Mouse (Mus musculus) thymus, postnatal 4 days (tissue): ENCODE data around the gene Slc4a2.

Experiments used
- DNase-seq: peaks from one replicate; pipeline ENCODE4 v3.0.0; 2021

Slc4a2 gene

GRCm38 (mm10) chr5:24426556-24427284 lies 3.1 kb downstream of the Slc4a2 start:
- no peak for DNase-seq

- no peak for DNase-seq
Observed at GRCm38 (mm10) chr5:24427285-24427633, 3.6 kb downstream of the Slc4a2 start.

- DNase-seq = no peak
Observed at GRCm38 (mm10) chr5:24427981-24428402, 4.4 kb downstream of the Slc4a2 start.

GRCm38 (mm10) chr5:24428596-24428995 lies 5.0 kb downstream of the Slc4a2 start:
- no peak for DNase-seq

- DNase-seq = no peak
Observed at GRCm38 (mm10) chr5:24433993-24434392, 10.4 kb downstream of the Slc4a2 start.

GRCm38 (mm10) chr5:24441187-24441586 lies 17.6 kb downstream of the Slc4a2 start:
- no peak for DNase-seq

- peak; percentile 38 for DNase-seq
Observed at GRCm38 (mm10) chr5:24442029-24442428, 18.4 kb downstream of the Slc4a2 start.

GRCm38 (mm10) chr5:24443204-24443603 lies 19.6 kb downstream of the Slc4a2 start:
- DNase-seq = no peak

- peak; percentile 24 for DNase-seq
Observed at GRCm38 (mm10) chr5:24443927-24444326, 20.3 kb downstream of the Slc4a2 start.

GRCm38 (mm10) chr5:24444746-24445427 lies 21.2 kb downstream of the Slc4a2 start, which contains the start of gene Fastk:
TSS of gene Fastk (minus strand) at chr5:24445287.
- peak; percentile 98 for DNase-seq

GRCm38 (mm10) chr5:24445428-24446080 lies 21.9 kb downstream of the Slc4a2 start:
- peak; percentile 49 for DNase-seq

GRCm38 (mm10) chr5:24446630-24447029 lies 23.0 kb downstream of the Slc4a2 start:
- DNase-seq = no peak

- DNase-seq = peak; percentile 89
Observed at GRCm38 (mm10) chr5:24447624-24448298, 24.1 kb downstream of the Slc4a2 start, which contains the start of gene Tmub1. TSS of gene Tmub1 (minus strand) at chr5:24447854.

- DNase-seq = peak; percentile 90
Observed at GRCm38 (mm10) chr5:24451264-24452029, 27.8 kb downstream of the Slc4a2 start.

- peak; percentile 67 for DNase-seq
Observed at GRCm38 (mm10) chr5:24452030-24452690, 28.5 kb downstream of the Slc4a2 start, which contains the start of gene Agap3. TSS of gene Agap3 (plus strand) at chr5:24452177.

- peak; percentile 58 for DNase-seq
Observed at GRCm38 (mm10) chr5:24452691-24453233, 29.1 kb downstream of the Slc4a2 start.

- DNase-seq = no peak
Observed at GRCm38 (mm10) chr5:24453283-24453984, 29.8 kb downstream of the Slc4a2 start.

GRCm38 (mm10) chr5:24453985-24454303 lies 30.3 kb downstream of the Slc4a2 start:
- DNase-seq = no peak

GRCm38 (mm10) chr5:24455076-24455475 lies 31.4 kb downstream of the Slc4a2 start:
- DNase-seq = no peak

GRCm38 (mm10) chr5:24455613-24456012 lies 32.0 kb downstream of the Slc4a2 start:
- DNase-seq = no peak

GRCm38 (mm10) chr5:24466762-24467161 lies 43.1 kb downstream of the Slc4a2 start:
- no peak for DNase-seq
